Mouse (Mus musculus) liver, embryonic 11.5 days (tissue): ENCODE results near the gene Glyr1. TPM values are rescaled to one million over a fixed set of nuclear protein-coding genes. Genes with fewer than 3 reads are reported as not detected.

ENCODE experiments used
- ATAC-seq: fragments of 200-750 bp; cut with Nextera tagmentation; replicated peaks from 2 replicates; pipeline ENCODE4 v1.8.0; 2017; ENCODE audit warnings: moderate number of reproducible peaks, mild to moderate bottlenecking, moderate TSS enrichment, moderate library complexity; ENCODE audit not compliant: low FRiP score
- DNase-seq: peaks from one replicate; pipeline ENCODE4 v3.0.0-alpha.2; 2017; ENCODE audit warnings: low spot score
- H3K27ac ChIP-seq: fragments of 300-500 bp; sonication (generic); 2 replicates; pipeline ENCODE4 v1.5.1; 2014; ENCODE audit warnings: mild to moderate bottlenecking, low read depth, low read length, control low read depth
- H3K27me3 ChIP-seq: fragments of 300-500 bp; sonication (generic); replicated peaks from 2 replicates; pipeline ENCODE4 v1.6.1; 2014; ENCODE audit warnings: low read length, mixed read lengths; ENCODE audit not compliant: control insufficient read depth, insufficient read depth
- H3K36me3 ChIP-seq: fragments of 300-500 bp; sonication (generic); 2 replicates; pipeline ENCODE4 v1.6.1; 2014; ENCODE audit warnings: mild to moderate bottlenecking, low read length, moderate library complexity, mixed read lengths; ENCODE audit not compliant: control insufficient read depth, insufficient read depth
- H3K4me1 ChIP-seq: fragments of 300-500 bp; sonication (generic); replicated peaks from 2 replicates; pipeline ENCODE4 v1.6.1; 2014; ENCODE audit warnings: low read length, mixed read lengths; ENCODE audit not compliant: control insufficient read depth, insufficient read depth
- H3K4me2 ChIP-seq: fragments of 300-500 bp; sonication (generic); 2 replicates; pipeline ENCODE4 v1.6.1; 2014; ENCODE audit warnings: mild to moderate bottlenecking, control low read depth, moderate library complexity
- H3K4me3 ChIP-seq: fragments of 300-500 bp; sonication (generic); 2 replicates; pipeline ENCODE4 v1.5.1; 2014; ENCODE audit warnings: low read depth, low read length, control low read depth
- H3K9ac ChIP-seq: fragments of 300-500 bp; sonication (generic); 2 replicates; pipeline ENCODE4 v1.6.1; 2014; ENCODE audit warnings: low read depth, low read length, control low read depth
- H3K9me3 ChIP-seq: fragments of 300-500 bp; sonication (generic); 2 replicates; pipeline ENCODE4 v1.6.1; 2016; ENCODE audit warnings: low read length, inconsistent platforms, mixed read lengths; ENCODE audit not compliant: control insufficient read depth
- WGBS: fragments of 180-500 bp; shearing (Covaris S2); extraction: QIAGEN DNeasy Blood & Tissue Kit; methylation state at CpG from one replicate; pipeline ENCODE4 v1.1.7; 2014; 5-methylcytosine and 5-hydroxymethylcytosine counted together
- polyA plus RNA-seq: library from polyadenylated mRNA; unstranded; fragments of >200 nt; fragmentation: Nextera tagmentation; extraction: Ambion mirVana; gene quantifications from 2 replicates; pipeline ENCODE4 v1.2.1, GENCODE M21; 2014

The Glyr1 gene
- polyA plus RNA-seq, 1 experiment from 2014 or later, result 84.8 TPM

GRCm38 (mm10) chr16:5007067-5007466 lies 42.6 kb downstream of the Glyr1 start, which contains the start of gene Smim22:
Smim22 (plus strand) TSS chr16:5007288.
- peaks cover 9% of the 10 kb centered on the region for H3K4me1 ChIP-seq
- H3K4me3 ChIP-seq, result no peak within 1 kb of the TSS
- H3K9me3 ChIP-seq, result no peaks in the 10 kb centered on the region
- no peaks in the 10 kb centered on the region for H3K27me3 ChIP-seq
- DNase-seq, result no peak
- H3K4me2 ChIP-seq, result no peak within 1 kb of the TSS
- 53% methylated on average over 5 of the region's 5 CpGs for WGBS
- H3K36me3 ChIP-seq, result no peaks in the 10 kb centered on the region
- no peak; the same call in 1 of the 2 replicates for ATAC-seq
- H3K9ac ChIP-seq, result no peak within 1 kb of the TSS
- peak within 1 kb of the TSS; percentile 4; the same call in 1 of the 2 replicates for H3K27ac ChIP-seq

DNA sequence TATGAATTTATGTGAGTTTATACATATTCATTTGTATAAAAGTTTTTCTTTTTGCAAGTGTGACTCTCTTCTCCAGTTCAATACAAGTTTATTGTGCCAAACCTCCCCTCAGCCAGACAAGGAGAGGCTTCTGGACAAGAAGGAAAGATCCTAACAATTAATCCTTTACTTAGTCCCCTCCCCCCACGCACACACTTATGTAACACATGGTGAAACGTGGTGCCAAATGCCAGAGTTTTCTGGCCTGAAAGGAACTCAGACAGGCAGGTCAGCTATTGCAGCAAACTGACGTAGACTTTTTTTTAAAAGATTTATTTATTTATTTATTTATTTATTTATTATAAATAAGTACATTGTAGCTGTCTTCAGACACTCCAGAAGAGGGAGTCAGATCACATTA lies 49.1 kb downstream of the Glyr1 start:
- Histone ChIP-seq H3K36me3 (no peaks in the 10 kb centered on the region), H3K9ac (no peak overlapping the region), H3K4me1 (0 out of 2 replicates have a peak, but pooled peaks cover 2% of the 10 kb centered on the region), H3K9me3 (no peaks in the 10 kb centered on the region), H3K27me3 (no peaks in the 10 kb centered on the region), H3K4me2 (no peak overlapping the region), H3K27ac (no peak overlapping the region), H3K4me3 (no peak overlapping the region)
- no peak for ATAC-seq
- 70% methylated on average over 3 of the region's 3 CpGs for WGBS
- no peak for DNase-seq

- WGBS, result 60% methylated on average over 1 of the region's 1 CpGs
- H3K9me3 ChIP-seq, result no peaks in the 10 kb centered on the region
- 0 out of 2 replicates have a peak, but pooled peaks cover 2% of the 10 kb centered on the region for H3K4me1 ChIP-seq
- DNase-seq (no peak), ATAC-seq (no peak)
- H3K9ac ChIP-seq, result no peak overlapping the region
- H3K36me3 ChIP-seq, result no peaks in the 10 kb centered on the region
- no peak overlapping the region for H3K27ac ChIP-seq
- H3K27me3 ChIP-seq, result no peaks in the 10 kb centered on the region
- H3K4me2 ChIP-seq, result no peak overlapping the region
- H3K4me3 ChIP-seq, result no peak overlapping the region
These were observed 50.7 kb downstream of the Glyr1 start for GRCm38 (mm10) chr16:4998984-4999383.

DNA sequence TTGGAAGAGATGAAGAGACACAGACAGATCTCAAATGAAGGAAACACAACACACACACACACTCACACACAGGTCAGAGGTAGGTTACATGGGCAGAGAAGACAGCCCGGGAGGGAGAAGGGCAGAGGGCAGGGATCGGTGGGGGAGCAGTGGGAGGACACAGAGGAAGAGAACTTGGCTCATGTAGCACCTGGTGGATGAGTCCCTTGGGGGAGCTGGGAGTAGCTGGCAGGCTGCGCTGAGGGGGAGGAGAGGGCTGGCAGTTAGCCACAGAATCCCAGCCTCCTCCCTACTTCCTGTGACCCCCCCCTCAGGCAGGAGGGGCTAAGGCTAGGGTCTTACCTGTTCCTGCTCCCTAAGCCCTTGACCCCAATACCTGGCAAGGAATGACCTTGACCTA lies 52.1 kb downstream of the Glyr1 start, which contains the start of gene Sept12:
Gene Sept12 (minus strand): TSS at position 300 of the 400 bp plus-strand sequence.
- Histone ChIP-seq H3K27me3 (no peaks in the 10 kb centered on the region), H3K4me1 (0 out of 2 replicates have a peak, but pooled peaks cover 2% of the 10 kb centered on the region), H3K9me3 (no peaks in the 10 kb centered on the region), H3K36me3 (no peaks in the 10 kb centered on the region), H3K4me2 (no peak within 1 kb of the TSS), H3K27ac (no peak within 1 kb of the TSS), H3K4me3 (no peak within 1 kb of the TSS), H3K9ac (no peak within 1 kb of the TSS)
- ATAC-seq, result no peak
- 45% methylated on average over 3 of the region's 3 CpGs for WGBS
- DNase-seq, result no peak

- H3K4me3 ChIP-seq, result no peak overlapping the region
- no peak overlapping the region for H3K9ac ChIP-seq
- 0 out of 2 replicates have a peak, but pooled peaks cover 2% of the 10 kb centered on the region for H3K4me1 ChIP-seq
- no peak overlapping the region for H3K4me2 ChIP-seq
- WGBS, result 84% methylated on average over 4 of the region's 4 CpGs
- no peaks in the 10 kb centered on the region for H3K9me3 ChIP-seq
- no peak for ATAC-seq
- H3K36me3 ChIP-seq, result no peaks in the 10 kb centered on the region
- no peak overlapping the region for H3K27ac ChIP-seq
- no peak for DNase-seq
- no peaks in the 10 kb centered on the region for H3K27me3 ChIP-seq
These were observed 56.4 kb downstream of the Glyr1 start for GRCm38 (mm10) chr16:4993276-4993675.

DNA sequence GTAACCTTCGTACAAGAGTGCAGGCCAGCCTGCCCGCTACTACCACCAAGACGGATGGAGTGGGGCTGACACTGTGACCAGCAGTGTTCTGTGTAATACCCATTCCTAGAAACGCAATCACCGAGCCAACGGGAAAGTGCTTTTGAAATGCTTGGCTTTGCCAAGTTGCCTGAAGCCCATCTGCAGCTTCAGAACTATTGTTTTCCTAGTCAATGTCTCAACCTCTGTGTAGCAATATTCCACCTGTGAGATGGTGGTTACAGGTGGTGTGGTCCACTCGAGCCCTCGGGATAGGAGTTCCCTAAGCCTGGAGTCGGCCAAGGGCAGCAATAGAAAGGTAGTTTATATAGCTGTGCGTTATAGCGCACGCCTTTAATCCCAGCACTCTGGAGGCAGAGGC lies 64.9 kb downstream of the Glyr1 start:
- H3K36me3 ChIP-seq, result no peaks in the 10 kb centered on the region
- H3K9ac ChIP-seq, result no peak overlapping the region
- WGBS, result 89% methylated on average over 12 of the region's 12 CpGs
- no peak overlapping the region for H3K4me2 ChIP-seq
- no peak overlapping the region for H3K27ac ChIP-seq
- no peaks in the 10 kb centered on the region for H3K9me3 ChIP-seq
- no peaks in the 10 kb centered on the region for H3K4me1 ChIP-seq
- H3K4me3 ChIP-seq, result no peak overlapping the region
- H3K27me3 ChIP-seq, result no peaks in the 10 kb centered on the region
- ATAC-seq (no peak), DNase-seq (no peak)

DNA sequence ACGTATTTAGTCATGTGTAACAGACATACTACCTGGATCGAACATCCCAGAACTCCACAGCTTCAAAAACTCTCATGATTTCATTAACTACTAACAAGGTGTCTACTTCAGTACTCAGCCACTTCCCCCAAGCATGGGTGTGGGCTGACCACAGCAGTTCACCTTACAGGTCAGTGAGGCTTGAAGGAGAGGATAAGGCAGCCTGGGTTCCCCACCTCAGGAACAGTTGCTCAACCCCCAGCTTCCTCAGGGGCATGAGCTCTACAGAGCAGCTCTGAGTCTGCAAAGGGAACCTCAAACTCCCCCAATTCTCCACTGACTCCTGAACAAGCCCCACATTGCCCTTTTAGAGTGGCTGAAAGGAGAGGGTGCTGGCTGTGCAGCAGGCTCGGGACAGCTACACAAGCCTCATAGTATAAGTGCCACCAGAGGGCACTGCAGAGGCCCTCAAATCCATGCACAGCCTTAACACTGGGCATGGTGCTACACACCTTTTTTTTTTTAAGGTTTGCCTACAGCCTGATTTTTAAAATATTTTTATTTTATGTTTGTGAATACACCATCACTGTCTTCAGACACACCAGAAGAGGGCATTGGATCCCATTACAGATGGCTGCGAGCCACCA lies 69.8 kb downstream of the Glyr1 start:
- Histone ChIP-seq H3K36me3 (no peaks in the 10 kb centered on the region), H3K4me2 (no peak overlapping the region), H3K9ac (no peak overlapping the region), H3K27me3 (no peaks in the 10 kb centered on the region), H3K4me3 (no peak overlapping the region), H3K27ac (no peak overlapping the region), H3K9me3 (no peaks in the 10 kb centered on the region), H3K4me1 (no peaks in the 10 kb centered on the region; the same call in 1 of the 2 replicates)
- WGBS, result 70% methylated on average over 4 of the region's 4 CpGs
- ATAC-seq, result peak; percentile 63
- no peak for DNase-seq

- ATAC-seq, result no peak; the same call in 1 of the 2 replicates
- H3K27ac ChIP-seq, result no peak overlapping the region
These were observed 71.2 kb downstream of the Glyr1 start for GRCm38 (mm10) chr16:4978275-4979051.

More at GRCm38 (mm10) chr16:4978275-4979051, 71.2 kb downstream of the Glyr1 start:
- 59% methylated on average over 5 of the region's 5 CpGs for WGBS
- no peaks in the 10 kb centered on the region for H3K36me3 ChIP-seq
- H3K27me3 ChIP-seq, result no peaks in the 10 kb centered on the region
- H3K4me3 ChIP-seq, result no peak overlapping the region
- no peaks in the 10 kb centered on the region for H3K9me3 ChIP-seq
- DNase-seq, result no peak
- no peak overlapping the region for H3K9ac ChIP-seq
- no peaks in the 10 kb centered on the region; the same call in 1 of the 2 replicates for H3K4me1 ChIP-seq
- H3K4me2 ChIP-seq, result no peak overlapping the region
